6 mouse cellular contexts compared by ENCODE assay signal in genomic region chr6:14667651-14668050, GRCm38 (mm10).
DNase-seq lines count a peak whose midpoint lies in the region.
"Not testable (repeated sequence)": the region's sequence is repeated elsewhere in the genome, so short reads cannot be mapped to it uniquely, and the experiment has no call there.

No protein-coding gene starts in this region.

- intact Hi-C loops in heart, postnatal 10 days (cut with DNase I) = not testable (repeated sequence)

- DNase-seq in gastrocnemius, adult 18-20 months (ENCODE audit: low spot score) = peak; percentile 10
- DNase-seq in heart, adult 11 months = peak; percentile 93
- peak; percentile 21 to 35 for DNase-seq in heart, adult 18-20 months
- DNase-seq in heart, adult 8-10 months (ENCODE audit: low spot score) = peak; percentile 6
- peak; percentile 9 to 12 for DNase-seq in heart, adult 9 months (ENCODE audit: low spot score in 2 of 2)
- DNase-seq in heart, postnatal 10 days = peak; percentile 2 to 11

Comparison
In these comparisons a context has a peak if more than half of its experiments do, and no peak if none do; other contexts are left out.
1. Peak in every context shown above with its lines: DNase-seq.
2. DNase-seq: peak in every context shown above with its lines; median percentile 93 in heart, adult 11 months; 28 in heart, adult 18-20 months; 10 in heart, adult 9 months; 10 in gastrocnemius, adult 18-20 months; 6 in heart, postnatal 10 days; 6 in heart, adult 8-10 months.